Mouse (Mus musculus): Measurements from ENCODE around the gene Lypla2.

DNA sequence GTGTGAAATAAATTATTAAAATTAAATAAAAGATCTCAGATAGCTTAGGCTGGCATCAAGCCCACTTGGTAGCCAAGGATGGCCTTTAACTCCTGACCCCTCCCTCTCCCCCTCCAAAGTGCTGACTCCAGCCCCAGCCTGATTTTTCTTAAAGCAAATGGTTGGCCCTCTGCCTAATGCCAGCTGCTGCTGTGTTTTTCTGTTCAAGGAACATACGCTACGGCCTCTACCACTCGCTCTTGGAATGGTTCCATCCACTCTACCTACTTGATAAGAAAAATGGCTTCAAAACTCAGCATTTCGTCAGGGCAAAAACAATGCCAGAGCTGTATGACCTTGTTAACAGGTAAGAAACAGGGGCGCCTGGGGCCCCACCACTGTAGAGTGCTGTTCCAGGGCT is 47.1 kb downstream of the Lypla2 start:
- TF ChIP-seq POLR2A (IDR thresholded peaks at IDR 0.05; ENCODE audit: low read depth, low read length) (no peak), CTCF (conservative IDR thresholded peaks at IDR 0.05; ENCODE audit: insufficient read depth, insufficient read length, low read depth, low read length) (no peak)

All from kidney, adult 2 months (tissue).